Mouse (Mus musculus) E14TG2a.4 (cell line): ENCODE data around the gene Thsd7b.

Source experiments
- H3K27me3 ChIP-seq: 2 replicates; pipeline ENCODE4 v1.6.1; 2014; ENCODE audit warnings: low read length, control low read depth; ENCODE audit not compliant: insufficient read depth
- H3K36me3 ChIP-seq: 2 replicates; pipeline ENCODE4 v1.6.1; 2014; ENCODE audit warnings: low read length, control low read depth; ENCODE audit not compliant: insufficient read depth
- H3K4me1 ChIP-seq: replicated peaks from 2 replicates; pipeline ENCODE4 v1.6.1; 2014; ENCODE audit warnings: low read depth, low read length, control low read depth
- H3K4me3 ChIP-seq: replicated peaks from 2 replicates; pipeline ENCODE4 v1.5.1; 2014; ENCODE audit warnings: mild to moderate bottlenecking, low read length
- H3K9me3 ChIP-seq: 2 replicates; pipeline ENCODE4 v1.6.1; 2014; ENCODE audit warnings: low read length, control low read depth
- CTCF ChIP-seq: conservative IDR thresholded peaks from 2 replicates; pipeline ENCODE4 v1.5.1; 2014; ENCODE audit warnings: low read length
- NANOG ChIP-seq: IDR thresholded peaks from 2 replicates; pipeline ENCODE4 v1.6.1; 2014; ENCODE audit warnings: borderline replicate concordance, low read length, mixed read lengths
- POU5F1 ChIP-seq: IDR thresholded peaks from 2 replicates; pipeline ENCODE4 v1.6.1; 2014; ENCODE audit warnings: low read length, borderline replicate concordance

Gene Thsd7b

GRCm38 (mm10) chr1:129777055-129777454 lies 504.0 kb downstream of the Thsd7b start:
- H3K4me3 ChIP-seq: no peak overlapping the region
- no peaks in the 10 kb centered on the region for H3K9me3 ChIP-seq
- H3K36me3 ChIP-seq: no peaks in the 10 kb centered on the region
- TF ChIP-seq CTCF (no peak), NANOG (no peak), POU5F1 (no peak)
- H3K27me3 ChIP-seq: no peaks in the 10 kb centered on the region
- H3K4me1 ChIP-seq: no peaks in the 10 kb centered on the region

- no peak overlapping the region for H3K4me3 ChIP-seq
- no peaks in the 10 kb centered on the region for H3K36me3 ChIP-seq
- no peak for TF ChIP-seq POU5F1
- no peak for TF ChIP-seq NANOG
- no peak for TF ChIP-seq CTCF
- H3K9me3 ChIP-seq: no peaks in the 10 kb centered on the region
- no peaks in the 10 kb centered on the region for H3K4me1 ChIP-seq
- H3K27me3 ChIP-seq: no peaks in the 10 kb centered on the region
These were observed 506.4 kb downstream of the Thsd7b start for GRCm38 (mm10) chr1:129779506-129779905.

DNA sequence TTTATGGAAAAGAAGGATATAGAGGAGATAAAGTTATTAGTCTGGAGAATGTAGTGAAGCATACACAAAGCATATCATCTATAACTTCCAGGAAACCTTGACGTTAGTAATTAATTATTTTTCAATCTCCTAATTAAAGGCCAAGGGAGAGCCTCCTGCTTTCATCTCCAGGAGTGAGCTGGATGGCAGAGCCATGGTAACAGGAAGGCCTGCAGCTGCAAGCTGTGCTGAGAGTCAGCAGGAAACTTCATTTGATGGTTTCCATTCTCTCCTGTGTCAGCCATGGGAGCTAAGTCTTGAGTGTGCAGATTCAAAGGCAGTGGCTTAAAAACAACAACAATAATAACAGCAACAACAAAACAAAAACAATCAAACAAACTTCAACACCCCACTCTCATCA lies 507.5 kb downstream of the Thsd7b start:
- TF ChIP-seq CTCF: no peak
- no peak for TF ChIP-seq POU5F1
- TF ChIP-seq NANOG: no peak
- H3K9me3 ChIP-seq: no peaks in the 10 kb centered on the region
- no peaks in the 10 kb centered on the region for H3K4me1 ChIP-seq

DNA sequence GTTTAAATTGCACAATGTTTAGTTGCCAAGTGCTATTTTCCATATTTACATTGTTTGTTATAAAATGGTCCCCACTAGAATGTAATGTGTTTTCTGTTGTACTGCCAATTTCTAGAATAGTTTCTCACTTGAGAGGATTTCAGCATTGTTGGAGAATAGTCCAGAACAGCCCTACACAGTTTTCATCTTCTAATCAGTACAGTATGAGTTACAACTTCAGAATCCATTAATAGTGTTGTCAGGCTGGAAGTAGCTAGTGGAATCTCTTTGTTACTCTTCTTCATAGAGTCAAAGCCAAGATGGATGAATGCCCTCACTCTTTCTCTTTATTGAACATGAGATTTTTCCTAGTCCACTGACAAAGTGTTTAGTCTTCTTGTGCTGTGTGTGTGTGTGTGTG lies 525.4 kb downstream of the Thsd7b start:
- TF ChIP-seq CTCF (no peak), POU5F1 (no peak), NANOG (no peak)
- Histone ChIP-seq H3K4me3 (no peak overlapping the region), H3K36me3 (no peaks in the 10 kb centered on the region), H3K4me1 (no peaks in the 10 kb centered on the region), H3K9me3 (peaks cover 4% of the 10 kb centered on the region; the same call in 1 of the 2 replicates), H3K27me3 (no peaks in the 10 kb centered on the region)

More for the DNA sequence above, 507.5 kb downstream of the Thsd7b start:
- Histone ChIP-seq H3K27me3 (no peaks in the 10 kb centered on the region), H3K4me3 (no peak overlapping the region), H3K36me3 (no peaks in the 10 kb centered on the region)

- Histone ChIP-seq H3K27me3 (no peaks in the 10 kb centered on the region), H3K4me1 (no peaks in the 10 kb centered on the region), H3K9me3 (no peaks in the 10 kb centered on the region), H3K4me3 (no peak overlapping the region), H3K36me3 (no peaks in the 10 kb centered on the region)
- TF ChIP-seq CTCF (peak; percentile 27; the same call in 1 of the 2 replicates), POU5F1 (no peak), NANOG (no peak)
These were observed 553.8 kb downstream of the Thsd7b start for GRCm38 (mm10) chr1:129826927-129827326.

DNA sequence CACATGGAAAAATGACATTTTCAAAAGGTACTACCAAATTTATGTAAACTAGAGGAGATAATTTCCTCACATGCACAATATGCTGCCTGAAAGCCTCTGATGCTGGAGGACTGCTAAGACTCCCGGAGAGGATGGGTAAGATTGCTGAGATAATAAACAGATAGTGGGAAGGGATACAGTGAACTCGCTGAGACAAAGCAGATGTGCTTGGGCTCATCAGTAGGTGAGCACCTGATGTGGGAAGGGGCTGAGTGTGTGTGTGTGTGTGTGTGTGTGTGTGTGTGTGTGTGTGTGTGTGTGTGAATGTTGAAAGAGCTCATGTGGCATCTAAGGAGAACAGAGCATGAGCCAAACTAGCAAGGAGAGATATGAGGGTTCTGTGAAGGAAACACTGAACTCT lies 564.2 kb downstream of the Thsd7b start:
- TF ChIP-seq NANOG: no peak
- no peak for TF ChIP-seq CTCF
- no peak for TF ChIP-seq POU5F1
- no peaks in the 10 kb centered on the region for H3K4me1 ChIP-seq
- H3K4me3 ChIP-seq: no peak overlapping the region
- H3K27me3 ChIP-seq: no peaks in the 10 kb centered on the region
- no peaks in the 10 kb centered on the region for H3K36me3 ChIP-seq
- no peaks in the 10 kb centered on the region for H3K9me3 ChIP-seq

GRCm38 (mm10) chr1:129837776-129838175 lies 564.7 kb downstream of the Thsd7b start:
- no peaks in the 10 kb centered on the region for H3K36me3 ChIP-seq
- no peaks in the 10 kb centered on the region for H3K9me3 ChIP-seq
- H3K27me3 ChIP-seq: no peaks in the 10 kb centered on the region
- H3K4me1 ChIP-seq: no peaks in the 10 kb centered on the region
- H3K4me3 ChIP-seq: no peak overlapping the region
- no peak for TF ChIP-seq NANOG
- no peak for TF ChIP-seq POU5F1
- TF ChIP-seq CTCF: no peak

GRCm38 (mm10) chr1:129838486-129838885 lies 565.4 kb downstream of the Thsd7b start:
- TF ChIP-seq NANOG (no peak), CTCF (no peak), POU5F1 (no peak)
- H3K36me3 ChIP-seq: no peaks in the 10 kb centered on the region

GRCm38 (mm10) chr1:129843416-129843815 lies 570.3 kb downstream of the Thsd7b start:
- Histone ChIP-seq H3K4me1 (no peaks in the 10 kb centered on the region), H3K27me3 (no peaks in the 10 kb centered on the region), H3K9me3 (no peaks in the 10 kb centered on the region), H3K4me3 (no peak overlapping the region), H3K36me3 (no peaks in the 10 kb centered on the region)
- TF ChIP-seq NANOG (no peak), CTCF (peak; percentile 56), POU5F1 (no peak)

More at GRCm38 (mm10) chr1:129838486-129838885, 565.4 kb downstream of the Thsd7b start:
- H3K9me3 ChIP-seq: no peaks in the 10 kb centered on the region
- H3K4me1 ChIP-seq: no peaks in the 10 kb centered on the region
- H3K4me3 ChIP-seq: no peak overlapping the region
- no peaks in the 10 kb centered on the region for H3K27me3 ChIP-seq
